Mouse (Mus musculus): Measurements from ENCODE around the gene Golgb1. TPM values are rescaled to one million over a fixed set of nuclear protein-coding genes. Genes with fewer than 3 reads are reported as not detected.

Golgb1 gene
- polyA plus RNA-seq, 1 experiment from 2014 or later, result 76.7 TPM

DNA sequence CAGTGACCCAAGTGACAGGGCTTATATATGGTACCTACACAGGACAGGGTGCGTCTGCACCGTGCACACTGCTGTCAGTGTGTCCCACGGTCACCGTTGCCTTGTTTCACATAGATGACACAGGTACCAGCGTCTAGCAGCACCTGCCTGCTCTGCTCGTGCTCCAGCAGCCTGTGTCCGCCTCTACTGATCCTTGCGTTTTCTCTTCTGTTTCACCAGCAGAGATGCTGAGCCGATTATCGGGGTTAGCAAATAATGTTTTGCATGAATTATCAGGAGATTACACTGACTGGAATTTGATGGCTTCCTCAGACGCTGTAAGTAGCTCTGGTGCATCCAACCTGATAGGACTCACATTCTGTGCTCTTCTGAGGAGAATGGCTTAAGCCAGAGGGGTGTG lies 11.0 kb downstream of the Golgb1 start:
- 94% methylated on average over 11 of the region's 11 CpGs for WGBS
- H3K4me3 ChIP-seq, result no peak overlapping the region
- no peaks in the 10 kb centered on the region for H3K27me3 ChIP-seq (ENCODE audit: low read depth, poor library complexity, severe bottlenecking)

DNA sequence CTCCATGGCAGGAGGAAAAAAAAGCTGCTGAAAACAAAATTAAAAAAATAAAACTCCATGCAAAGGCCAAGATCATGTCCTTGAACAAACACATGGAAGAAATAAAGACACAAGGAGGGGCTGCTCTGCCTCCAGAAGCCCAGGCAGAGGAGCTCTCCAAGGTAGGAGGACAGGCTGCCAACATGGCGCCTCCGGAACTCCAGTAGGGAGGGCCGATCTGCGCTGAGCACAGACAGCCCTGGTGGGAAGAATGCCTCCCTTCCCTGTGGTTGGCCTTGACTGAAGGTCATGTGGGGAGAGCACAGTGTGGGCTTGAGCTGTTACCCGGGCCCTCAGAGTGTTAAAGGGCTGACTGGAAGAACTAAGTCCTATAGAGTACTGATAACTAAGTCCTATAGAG lies 12.6 kb downstream of the Golgb1 start:
- 82% methylated on average over 5 of the region's 5 CpGs for WGBS
- no peaks in the 10 kb centered on the region for H3K9me3 ChIP-seq (replicated peaks)
- no peaks in the 10 kb centered on the region for H3K27me3 ChIP-seq (ENCODE audit: low read depth, poor library complexity, severe bottlenecking)
- peaks cover 8% of the 10 kb centered on the region for H3K4me1 ChIP-seq
- no peak for DNase-seq (ENCODE audit: low spot score)
- H3K36me3 ChIP-seq, result peaks cover 49% of the 10 kb centered on the region
- H3K27ac ChIP-seq (replicated peaks), result no peak overlapping the region
- no peak overlapping the region for H3K4me3 ChIP-seq

More for the DNA sequence above, 11.0 kb downstream of the Golgb1 start:
- Histone ChIP-seq H3K4me1 (peaks cover 11% of the 10 kb centered on the region), H3K27ac (replicated peaks) (no peak overlapping the region), H3K9me3 (replicated peaks) (no peaks in the 10 kb centered on the region), H3K36me3 (peaks cover 35% of the 10 kb centered on the region)
- DNase-seq (ENCODE audit: low spot score), result no peak

DNA sequence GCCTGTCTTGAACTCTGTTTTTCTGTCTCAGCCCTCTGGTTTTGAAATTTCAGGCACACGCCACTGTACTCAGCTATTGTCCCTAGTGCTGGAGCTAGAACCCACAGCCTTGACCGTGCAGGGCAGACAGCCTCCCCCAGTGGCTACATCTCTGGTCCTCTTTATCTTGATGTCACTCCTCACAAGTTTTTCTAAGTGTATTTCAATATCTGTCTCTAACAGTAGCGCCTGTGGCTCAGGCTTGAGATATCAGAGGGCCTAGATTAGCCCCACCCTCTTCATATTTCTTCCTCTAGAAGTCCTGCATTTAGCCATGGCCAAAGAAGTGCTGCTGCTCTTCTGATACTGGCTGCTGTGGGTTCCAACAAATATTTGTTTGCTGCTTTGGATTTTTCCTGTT lies 15.6 kb downstream of the Golgb1 start:
- no peaks in the 10 kb centered on the region for H3K27me3 ChIP-seq (ENCODE audit: low read depth, poor library complexity, severe bottlenecking)
- WGBS, result 94% methylated on average over 3 of the region's 3 CpGs
- peaks cover 72% of the 10 kb centered on the region for H3K36me3 ChIP-seq
- H3K27ac ChIP-seq (replicated peaks), result no peak overlapping the region
- H3K9me3 ChIP-seq (replicated peaks), result no peaks in the 10 kb centered on the region
- no peak for DNase-seq (ENCODE audit: low spot score)
- H3K4me3 ChIP-seq, result no peak overlapping the region
- H3K4me1 ChIP-seq, result no peaks in the 10 kb centered on the region

DNA sequence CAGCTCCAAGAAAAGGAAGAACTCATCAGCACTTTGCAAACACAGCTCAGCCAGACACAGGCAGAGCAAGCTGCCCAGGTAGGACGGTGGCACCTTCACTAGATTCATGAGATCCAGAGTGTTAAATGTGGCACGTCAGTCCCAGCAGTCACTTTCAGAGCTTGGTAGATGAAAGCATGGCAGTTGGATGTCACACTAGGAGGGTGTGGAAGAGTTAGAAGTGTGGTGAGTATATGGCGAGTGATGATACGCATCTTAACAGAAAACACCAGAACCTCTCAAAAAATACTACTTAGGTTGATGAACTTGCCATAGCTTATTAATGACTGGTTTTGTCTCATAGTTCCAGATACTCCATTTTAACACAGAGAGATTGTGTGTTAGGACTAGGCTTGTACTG lies 16.5 kb downstream of the Golgb1 start:
- Histone ChIP-seq H3K4me1 (no peaks in the 10 kb centered on the region), H3K27ac (replicated peaks) (no peak overlapping the region), H3K36me3 (peaks cover 75% of the 10 kb centered on the region), H3K9me3 (replicated peaks) (no peaks in the 10 kb centered on the region), H3K4me3 (no peak overlapping the region), H3K27me3 (ENCODE audit: low read depth, poor library complexity, severe bottlenecking) (no peaks in the 10 kb centered on the region)
- WGBS, result 93% methylated on average over 4 of the region's 4 CpGs
- no peak for DNase-seq (ENCODE audit: low spot score)

DNA sequence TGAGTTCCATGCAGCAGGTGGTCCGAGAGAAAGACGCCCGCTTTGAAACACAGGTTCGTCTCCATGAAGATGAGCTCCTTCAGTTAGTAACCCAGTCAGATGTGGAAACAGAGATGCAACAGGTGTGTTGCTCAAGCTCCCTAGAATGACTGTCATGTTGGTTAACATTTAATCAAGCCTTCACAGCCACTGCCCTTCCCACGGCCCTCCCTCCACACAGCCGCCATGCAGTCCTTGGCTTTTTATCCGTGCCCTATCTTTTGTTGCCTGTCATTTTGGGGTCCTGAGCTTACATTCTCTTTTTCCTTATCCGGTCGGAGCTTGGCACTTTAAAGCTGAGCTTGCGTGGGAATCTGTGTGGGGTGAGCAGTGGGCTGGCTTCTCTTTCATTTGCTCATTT lies 18.4 kb downstream of the Golgb1 start:
- Histone ChIP-seq H3K9me3 (replicated peaks) (no peaks in the 10 kb centered on the region), H3K4me1 (no peaks in the 10 kb centered on the region), H3K36me3 (peaks cover 80% of the 10 kb centered on the region), H3K27me3 (ENCODE audit: low read depth, poor library complexity, severe bottlenecking) (no peaks in the 10 kb centered on the region), H3K27ac (replicated peaks) (no peak overlapping the region), H3K4me3 (no peak overlapping the region)
- no peak for DNase-seq (ENCODE audit: low spot score)
- WGBS, result 92% methylated on average over 10 of the region's 10 CpGs

DNA sequence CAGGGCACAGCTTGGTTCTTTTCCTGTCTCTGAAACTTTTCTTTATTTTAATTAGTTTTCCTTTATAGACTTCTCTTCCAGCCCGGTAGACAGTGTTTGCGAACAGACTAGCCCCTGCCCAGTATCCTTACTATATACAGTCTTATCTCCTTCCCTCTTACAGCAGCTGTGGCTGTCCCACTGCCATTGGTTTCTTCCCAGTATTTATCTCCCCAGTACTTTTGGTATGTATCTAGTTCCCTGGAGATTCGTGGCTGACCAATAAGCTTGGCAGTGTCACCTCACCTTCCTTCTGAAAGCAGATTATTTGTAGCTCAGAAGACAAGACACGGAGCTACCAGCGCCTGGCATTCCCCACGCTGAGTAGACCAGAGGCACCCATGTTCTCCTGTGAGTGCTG lies 21.8 kb downstream of the Golgb1 start:
- no peaks in the 10 kb centered on the region for H3K27me3 ChIP-seq (ENCODE audit: low read depth, poor library complexity, severe bottlenecking)
- peaks cover 86% of the 10 kb centered on the region for H3K36me3 ChIP-seq
- no peak overlapping the region for H3K27ac ChIP-seq (replicated peaks)
- DNase-seq (ENCODE audit: low spot score), result no peak
- no peak overlapping the region for H3K4me3 ChIP-seq
- no peaks in the 10 kb centered on the region for H3K4me1 ChIP-seq
- WGBS, result 92% methylated on average over 6 of the region's 6 CpGs
- no peaks in the 10 kb centered on the region for H3K9me3 ChIP-seq (replicated peaks)

DNA sequence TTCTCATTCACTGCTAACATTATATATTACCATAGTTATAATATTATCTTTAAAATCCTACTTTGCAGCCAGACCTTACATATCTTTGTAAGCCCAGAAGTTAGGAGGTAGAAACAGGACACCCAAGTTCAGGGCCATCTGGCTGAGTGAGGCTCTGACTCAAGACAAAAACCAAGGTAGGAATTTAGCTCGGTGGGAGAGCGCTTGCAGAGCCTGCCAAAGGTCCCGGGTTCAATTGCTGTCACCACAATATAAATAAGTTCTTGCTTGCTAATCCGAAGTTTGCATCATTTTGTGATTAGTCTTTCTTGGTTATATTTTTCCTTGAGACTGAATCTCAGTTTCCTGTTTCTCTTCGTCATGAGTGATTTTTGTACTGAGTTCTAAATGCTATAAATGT lies 28.2 kb downstream of the Golgb1 start:
- peaks cover 74% of the 10 kb centered on the region for H3K36me3 ChIP-seq

DNA sequence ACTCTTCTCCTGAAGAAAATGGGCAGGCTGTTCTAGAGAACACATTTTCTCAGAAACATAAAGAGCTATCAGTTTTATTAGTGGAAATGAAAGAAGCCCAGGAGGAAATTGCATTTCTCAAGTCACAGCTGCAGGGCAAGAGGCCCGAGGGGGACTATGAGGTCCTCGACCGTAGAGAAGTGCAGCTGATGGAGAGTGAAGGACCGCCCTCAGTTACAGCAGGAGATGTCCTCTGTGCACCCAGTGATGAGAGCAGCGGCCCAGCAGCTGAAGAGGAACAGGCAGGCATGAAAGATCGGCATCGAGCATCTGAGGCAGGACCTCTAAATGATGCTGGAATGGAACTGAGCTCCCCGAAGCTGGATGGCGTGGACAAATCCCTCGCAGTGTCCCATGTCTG lies 37.0 kb downstream of the Golgb1 start:
- Histone ChIP-seq H3K4me3 (no peak overlapping the region), H3K27ac (replicated peaks) (no peak overlapping the region), H3K36me3 (peaks cover 76% of the 10 kb centered on the region), H3K27me3 (ENCODE audit: low read depth, poor library complexity, severe bottlenecking) (no peaks in the 10 kb centered on the region), H3K9me3 (replicated peaks) (no peaks in the 10 kb centered on the region), H3K4me1 (no peaks in the 10 kb centered on the region)
- DNase-seq (ENCODE audit: low spot score), result no peak
- 97% methylated on average over 10 of the region's 10 CpGs for WGBS

More for the DNA sequence above, 28.2 kb downstream of the Golgb1 start:
- Histone ChIP-seq H3K27ac (replicated peaks) (no peak overlapping the region), H3K9me3 (replicated peaks) (no peaks in the 10 kb centered on the region), H3K4me3 (no peak overlapping the region), H3K4me1 (no peaks in the 10 kb centered on the region), H3K27me3 (ENCODE audit: low read depth, poor library complexity, severe bottlenecking) (no peaks in the 10 kb centered on the region)
- no peak for DNase-seq (ENCODE audit: low spot score)
- WGBS, result 94% methylated on average over 5 of the region's 5 CpGs

DNA sequence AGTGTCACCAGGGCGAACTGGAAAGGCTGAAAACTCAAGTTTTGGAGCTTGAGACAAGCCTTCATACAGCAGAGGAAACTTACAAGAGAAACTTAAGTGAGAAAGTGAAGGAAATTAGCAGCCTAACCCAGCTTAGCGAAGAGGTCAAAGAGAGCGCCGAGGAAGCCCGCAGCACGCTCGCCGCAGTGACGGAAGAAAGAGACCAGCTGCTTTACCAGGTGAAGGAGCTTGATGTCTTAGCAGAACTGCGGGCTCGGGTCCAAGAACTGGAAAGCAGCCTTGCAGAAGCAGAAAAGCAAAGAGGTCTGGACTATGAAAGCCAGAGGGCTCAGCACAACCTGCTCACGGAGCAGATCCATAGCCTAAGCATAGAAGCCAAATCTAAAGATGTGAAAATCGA lies 37.4 kb downstream of the Golgb1 start:
- Histone ChIP-seq H3K27me3 (ENCODE audit: low read depth, poor library complexity, severe bottlenecking) (no peaks in the 10 kb centered on the region), H3K4me1 (no peaks in the 10 kb centered on the region), H3K36me3 (peaks cover 75% of the 10 kb centered on the region), H3K27ac (replicated peaks) (no peak overlapping the region), H3K9me3 (replicated peaks) (no peaks in the 10 kb centered on the region), H3K4me3 (no peak overlapping the region)
- no peak for DNase-seq (ENCODE audit: low spot score)
- WGBS, result 93% methylated on average over 13 of the region's 13 CpGs

DNA sequence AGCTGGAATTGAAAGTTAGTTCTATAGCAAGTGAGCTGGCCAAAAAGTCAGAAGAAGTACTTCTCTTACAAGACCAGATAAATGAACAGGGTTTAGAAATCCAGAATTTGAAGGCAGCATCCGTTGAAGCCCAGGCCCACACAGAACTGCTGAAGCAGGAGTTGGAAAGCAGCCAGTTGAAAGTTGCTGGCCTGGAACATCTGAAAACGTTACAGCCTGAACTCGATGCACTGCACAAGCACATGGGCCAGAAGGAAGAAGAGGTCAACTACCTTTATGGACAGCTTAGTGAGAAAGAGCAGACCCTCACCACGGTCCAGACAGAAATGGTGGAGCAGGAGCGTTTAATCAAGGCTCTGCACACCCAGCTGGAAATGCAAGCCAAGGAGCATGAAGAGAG lies 39.3 kb downstream of the Golgb1 start:
- H3K27me3 ChIP-seq (ENCODE audit: low read depth, poor library complexity, severe bottlenecking), result no peaks in the 10 kb centered on the region
- no peak for DNase-seq (ENCODE audit: low spot score)
- no peaks in the 10 kb centered on the region for H3K9me3 ChIP-seq (replicated peaks)
- WGBS, result 93% methylated on average over 5 of the region's 5 CpGs
- no peaks in the 10 kb centered on the region for H3K4me1 ChIP-seq
- H3K27ac ChIP-seq (replicated peaks), result no peak overlapping the region
- no peak overlapping the region for H3K4me3 ChIP-seq
- H3K36me3 ChIP-seq, result peaks cover 79% of the 10 kb centered on the region

DNA sequence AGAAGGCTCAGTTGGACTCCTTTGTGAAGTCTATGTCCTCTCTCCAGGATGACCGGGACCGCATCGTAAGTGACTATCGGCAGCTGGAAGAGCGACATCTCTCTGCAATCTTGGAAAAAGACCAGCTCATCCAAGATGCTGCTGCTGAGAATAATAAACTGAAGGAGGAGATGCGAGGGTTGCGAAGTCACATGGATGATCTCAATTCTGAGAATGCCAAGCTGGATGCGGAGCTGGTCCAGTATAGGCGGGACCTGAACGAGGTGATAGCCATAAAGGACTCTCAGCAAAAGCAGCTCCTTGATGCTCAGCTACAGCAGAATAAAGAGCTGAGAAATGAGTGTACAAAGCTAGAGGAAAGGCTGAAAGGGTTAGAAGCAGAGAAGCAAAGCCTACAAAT lies 43.6 kb downstream of the Golgb1 start:
- no peak overlapping the region for H3K4me3 ChIP-seq
- H3K27me3 ChIP-seq (ENCODE audit: low read depth, poor library complexity, severe bottlenecking), result no peaks in the 10 kb centered on the region
- H3K4me1 ChIP-seq, result no peaks in the 10 kb centered on the region
- no peaks in the 10 kb centered on the region for H3K9me3 ChIP-seq (replicated peaks)
- peaks cover 72% of the 10 kb centered on the region for H3K36me3 ChIP-seq
- WGBS, result 90% methylated on average over 10 of the region's 10 CpGs
- no peak for DNase-seq (ENCODE audit: low spot score)
- H3K27ac ChIP-seq (replicated peaks), result no peak overlapping the region

DNA sequence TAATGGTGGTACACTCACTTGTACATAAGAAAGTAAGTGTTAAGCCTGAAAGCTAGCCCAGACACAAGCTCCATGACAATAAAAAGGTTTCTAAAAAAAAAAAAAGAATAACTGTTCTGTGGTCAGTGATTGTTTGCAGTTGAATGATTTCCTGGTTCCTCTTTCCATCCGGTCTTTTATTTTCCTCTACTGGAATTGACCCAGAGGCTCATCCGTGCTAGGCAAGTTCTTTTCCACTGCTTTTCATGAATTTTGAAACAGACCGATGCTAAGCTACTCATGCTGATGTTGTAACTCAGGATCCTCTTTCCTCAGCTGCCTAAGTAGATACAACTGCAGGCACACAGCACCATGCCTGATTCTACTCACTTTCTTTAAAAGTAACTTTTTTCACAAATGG lies 45.5 kb downstream of the Golgb1 start:
- H3K9me3 ChIP-seq (replicated peaks), result no peaks in the 10 kb centered on the region
- H3K27me3 ChIP-seq (ENCODE audit: low read depth, poor library complexity, severe bottlenecking), result no peaks in the 10 kb centered on the region
- WGBS, result 90% methylated on average over 3 of the region's 3 CpGs
- no peak overlapping the region for H3K4me3 ChIP-seq
- no peak overlapping the region for H3K27ac ChIP-seq (replicated peaks)
- H3K4me1 ChIP-seq, result no peaks in the 10 kb centered on the region
- H3K36me3 ChIP-seq, result peaks cover 66% of the 10 kb centered on the region
- DNase-seq (ENCODE audit: low spot score), result no peak

DNA sequence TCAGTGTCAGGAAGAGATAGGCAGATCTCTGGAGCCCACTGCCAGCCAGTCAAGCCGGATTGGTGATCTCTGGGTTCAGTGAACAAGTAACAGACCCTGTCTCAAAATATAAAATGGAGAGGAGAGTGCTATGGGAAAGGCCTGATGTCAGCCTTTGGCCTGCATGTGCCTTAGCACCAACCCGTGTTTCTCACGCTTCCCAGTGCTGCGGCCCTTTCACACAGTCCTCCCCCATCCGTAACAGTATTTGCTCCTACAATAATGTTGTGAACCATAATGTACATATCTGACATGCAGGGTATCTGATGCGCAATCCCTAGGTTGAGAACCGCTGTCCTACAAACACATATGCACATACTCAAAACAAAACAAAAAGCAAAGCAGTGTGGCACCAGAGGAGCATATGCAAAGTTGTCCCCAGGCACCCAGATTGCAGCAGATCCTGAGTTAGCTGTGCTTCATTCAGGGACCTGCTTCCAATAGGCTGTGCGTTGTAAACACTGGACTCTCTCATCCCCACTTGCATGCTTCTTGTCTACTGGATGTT lies 46.2 kb downstream of the Golgb1 start:
- Histone ChIP-seq H3K9me3 (replicated peaks) (no peaks in the 10 kb centered on the region), H3K4me1 (no peaks in the 10 kb centered on the region), H3K27ac (replicated peaks) (no peak overlapping the region), H3K27me3 (ENCODE audit: low read depth, poor library complexity, severe bottlenecking) (no peaks in the 10 kb centered on the region), H3K4me3 (no peak overlapping the region), H3K36me3 (peaks cover 66% of the 10 kb centered on the region)
- no peak for DNase-seq (ENCODE audit: low spot score)
- WGBS, result 92% methylated on average over 8 of the region's 8 CpGs

DNA sequence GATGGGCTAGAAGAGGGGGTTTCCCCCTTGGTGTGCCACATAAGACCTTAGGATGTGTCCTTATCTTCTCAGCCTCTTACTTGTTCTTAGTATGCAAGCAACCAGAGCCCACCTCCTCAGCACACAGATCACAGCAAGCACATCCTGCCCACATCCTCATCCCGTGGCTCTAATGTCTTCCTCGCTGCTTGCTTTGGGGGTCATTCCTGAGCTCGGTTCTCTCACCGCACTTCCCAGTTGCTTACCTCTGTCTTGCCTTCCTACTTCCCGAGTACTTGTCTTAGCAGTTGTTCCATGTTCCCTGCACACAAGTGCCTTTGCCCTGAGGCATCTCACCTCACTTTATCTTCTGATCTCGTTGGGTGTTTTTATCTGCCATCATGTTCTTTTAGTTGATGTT lies 47.0 kb downstream of the Golgb1 start:
- no peak overlapping the region for H3K27ac ChIP-seq (replicated peaks)
- H3K27me3 ChIP-seq (ENCODE audit: low read depth, poor library complexity, severe bottlenecking), result no peaks in the 10 kb centered on the region
- no peak overlapping the region for H3K4me3 ChIP-seq
- peaks cover 67% of the 10 kb centered on the region for H3K36me3 ChIP-seq
- no peak for DNase-seq (ENCODE audit: low spot score)
- 93% methylated on average over 6 of the region's 6 CpGs for WGBS
- no peaks in the 10 kb centered on the region for H3K4me1 ChIP-seq
- H3K9me3 ChIP-seq (replicated peaks), result no peaks in the 10 kb centered on the region

Measured in midbrain, embryonic 10.5 days (tissue).